Comparison of ENCODE assay signal across 19 mouse cellular contexts in genomic region chr11:85527261-85527660, GRCm38 (mm10).
A peak's percentile ranks its signal among the peaks of the same experiment; 100 is the strongest.
DNase-seq lines count a peak whose midpoint lies in the region; ATAC-seq and TF ChIP-seq lines count a peak whose summit lies in the region.
"Had no signal": no experiment of that assay in that cellular context is flagged by ENCODE, and none has a peak within 500 bp of the region (broad histone marks: within the 10 kb centered on the region; RNA-seq: fewer than 3 reads in every experiment).

No protein-coding gene starts in this region.

- no peak for TF ChIP-seq CTCF in forebrain, postnatal 0 days (IDR thresholded peaks at IDR 0.05; ENCODE audit: low read depth)
- TF ChIP-seq CTCF in layer of hippocampus, adult 2 months (conservative IDR thresholded peaks at IDR 0.05), result no peak

- H3K4me2 ChIP-seq in forebrain, postnatal 0 days (ENCODE audit: low read depth), result no peak overlapping the region
- no peak overlapping the region for H3K4me2 ChIP-seq in forebrain, embryonic 16.5 days (ENCODE audit: low read length)
- H3K4me2 ChIP-seq in embryonic facial prominence, embryonic 15.5 days (replicated peaks), result no peak overlapping the region
- H3K4me2 ChIP-seq: forebrain, embryonic 13.5 days; heart, embryonic 15.5 days; hindbrain, embryonic 13.5 days; liver, embryonic 15.5 days had no signal

- H3K9ac ChIP-seq in forebrain, postnatal 0 days, result no peak overlapping the region
- no peak overlapping the region for H3K9ac ChIP-seq in forebrain, embryonic 16.5 days (replicated peaks; ENCODE audit: low read depth, low read length)
- no peak overlapping the region for H3K9ac ChIP-seq in embryonic facial prominence, embryonic 15.5 days
- H3K9ac ChIP-seq: forebrain, embryonic 13.5 days; heart, embryonic 15.5 days; hindbrain, embryonic 13.5 days; liver, embryonic 15.5 days had no signal

- H3K36me3 ChIP-seq in forebrain, postnatal 0 days (ENCODE audit: insufficient read depth), result no peaks in the 10 kb centered on the region
- no peaks in the 10 kb centered on the region for H3K36me3 ChIP-seq in forebrain, embryonic 16.5 days (ENCODE audit: control insufficient read depth, insufficient read depth)
- H3K36me3 ChIP-seq in embryonic facial prominence, embryonic 15.5 days, result no peaks in the 10 kb centered on the region
- H3K36me3 ChIP-seq: heart, embryonic 15.5 days; hindbrain, embryonic 13.5 days; liver, embryonic 15.5 days had no signal

- H3K27ac ChIP-seq in forebrain, postnatal 0 days (ENCODE audit: low read depth, low read length), result no peak overlapping the region
- H3K27ac ChIP-seq in forebrain, embryonic 16.5 days (ENCODE audit: low read length), result no peak overlapping the region
- peak overlapping the region; percentile 14; the same call in 1 of the 2 replicates for H3K27ac ChIP-seq in layer of hippocampus, adult 2 months
- peak overlapping the region; percentile 45; the same call in 1 of the 2 replicates for H3K27ac ChIP-seq in embryonic facial prominence, embryonic 15.5 days (replicated peaks)
- H3K27ac ChIP-seq: forebrain, embryonic 13.5 days; heart, embryonic 15.5 days; hindbrain, embryonic 13.5 days; liver, embryonic 15.5 days had no signal

- ATAC-seq in forebrain, postnatal 0 days, result no peak
- ATAC-seq in forebrain, embryonic 16.5 days, result no peak
- ATAC-seq in embryonic facial prominence, embryonic 15.5 days (ENCODE audit: insufficient number of reproducible peaks, low FRiP score, low TSS enrichment, low read depth), result no peak
- no peak for ATAC-seq in frontal cortex, adult (ENCODE audit: low TSS enrichment)
- ATAC-seq: activated CD4-positive, CD25-positive, alpha-beta regulatory T cell, adult 4 months; CD4-positive, CD25-positive, alpha-beta regulatory T cell, adult 4 months; forebrain, embryonic 13.5 days; intestine, embryonic 16.5 days; lung, postnatal 0 days had no signal

- H3K4me1 ChIP-seq in forebrain, postnatal 0 days (ENCODE audit: insufficient read depth), result peaks cover 15% of the 10 kb centered on the region; the same call in 1 of the 2 replicates
- peaks cover 14% of the 10 kb centered on the region for H3K4me1 ChIP-seq in forebrain, embryonic 16.5 days (replicated peaks; ENCODE audit: control insufficient read depth, insufficient read depth, low read length)
- H3K4me1 ChIP-seq in embryonic facial prominence, embryonic 15.5 days, result peaks cover 34% of the 10 kb centered on the region

- peak; percentile 11 for DNase-seq in forebrain, postnatal 0 days
- DNase-seq in layer of hippocampus, adult 2 months (ENCODE audit: low spot score in 2 of 2), result no peak
- no peak for DNase-seq in layer of hippocampus, adult 18-20 months (ENCODE audit: low spot score in 2 of 2)
- DNase-seq in embryo, embryonic 10.5 days (ENCODE audit: low spot score), result peak; percentile 50
- DNase-seq in cerebellum, adult 8-10 months, result no peak
- DNase-seq: adrenal gland, postnatal 36 days; cerebellum, postnatal 25 days; kidney, postnatal 25 days had no signal

- no peaks in the 10 kb centered on the region for H3K9me3 ChIP-seq in forebrain, postnatal 0 days (ENCODE audit: low read length)
- H3K9me3 ChIP-seq in forebrain, embryonic 16.5 days (ENCODE audit: control insufficient read depth, low read length), result no peaks in the 10 kb centered on the region
- H3K9me3 ChIP-seq in embryonic facial prominence, embryonic 15.5 days (replicated peaks), result no peaks in the 10 kb centered on the region
- H3K9me3 ChIP-seq: forebrain, embryonic 13.5 days; heart, embryonic 15.5 days; hindbrain, embryonic 13.5 days; liver, embryonic 15.5 days had no signal

- no peak overlapping the region for H3K4me3 ChIP-seq in forebrain, postnatal 0 days (ENCODE audit: low read depth, low read length)
- no peak overlapping the region for H3K4me3 ChIP-seq in forebrain, embryonic 16.5 days (replicated peaks; ENCODE audit: low read length)
- no peak overlapping the region for H3K4me3 ChIP-seq in layer of hippocampus, adult 2 months
- no peak overlapping the region for H3K4me3 ChIP-seq in embryonic facial prominence, embryonic 15.5 days (replicated peaks)
- H3K4me3 ChIP-seq: forebrain, embryonic 13.5 days; heart, embryonic 15.5 days; hindbrain, embryonic 13.5 days; liver, embryonic 15.5 days had no signal

- H3K27me3 ChIP-seq in forebrain, postnatal 0 days (ENCODE audit: insufficient read depth, low read length), result no peaks in the 10 kb centered on the region
- peaks cover 21% of the 10 kb centered on the region for H3K27me3 ChIP-seq in forebrain, embryonic 16.5 days (replicated peaks; ENCODE audit: control insufficient read depth, insufficient read depth, low read length)
- no peaks in the 10 kb centered on the region for H3K27me3 ChIP-seq in embryonic facial prominence, embryonic 15.5 days

- WGBS in forebrain, postnatal 0 days, result 54% methylated on average over 5 of the region's 5 CpGs
- 25% methylated on average over 5 of the region's 5 CpGs for WGBS in forebrain, embryonic 16.5 days
- WGBS in embryonic facial prominence, embryonic 15.5 days, result 49% methylated on average over 5 of the region's 5 CpGs

Comparison
In these comparisons a context has a peak if more than half of its experiments do, and no peak if none do; other contexts are left out.
1. DNase-seq: peak in forebrain, postnatal 0 days (single experiment) and embryo, embryonic 10.5 days (single experiment); none in layer of hippocampus, adult 2 months (0 of 2), layer of hippocampus, adult 18-20 months (0 of 2) and cerebellum, adult 8-10 months (single experiment).
2. H3K27ac ChIP-seq: peak in layer of hippocampus, adult 2 months (single experiment) and embryonic facial prominence, embryonic 15.5 days (single experiment); none in forebrain, postnatal 0 days (single experiment) and forebrain, embryonic 16.5 days (single experiment).